Mouse (Mus musculus): ENCODE measurements around the gene Cox7a1. TPM values are rescaled to one million over a fixed set of nuclear protein-coding genes. Genes with fewer than 3 reads are reported as not detected.
A peak's percentile ranks its signal among the peaks of the same experiment; 100 is the strongest.

Gene Cox7a1
- polyA plus RNA-seq, 1 experiment from 2014 or later, result 163 TPM

- Histone ChIP-seq H3K4me3 (no peak overlapping the region), H3K4me1 (0 out of 2 replicates have a peak, but pooled peaks cover 4% of the 10 kb centered on the region), H3K27ac (no peak overlapping the region), H3K9me3 (no peaks in the 10 kb centered on the region), H3K36me3 (no peaks in the 10 kb centered on the region), H3K27me3 (ENCODE audit: insufficient read depth, poor library complexity, severe bottlenecking) (no peaks in the 10 kb centered on the region)
- no peak for DNase-seq (ENCODE audit: low spot score)
- 81% methylated on average over 3 of the region's 3 CpGs for WGBS
Measured at GRCm38 (mm10) chr7:30213881-30214280, 29.9 kb downstream of the Cox7a1 start.

- Histone ChIP-seq H3K27me3 (ENCODE audit: insufficient read depth, poor library complexity, severe bottlenecking) (no peaks in the 10 kb centered on the region), H3K9me3 (no peaks in the 10 kb centered on the region), H3K36me3 (no peaks in the 10 kb centered on the region), H3K4me3 (no peak overlapping the region), H3K4me1 (peaks cover 15% of the 10 kb centered on the region; the same call in 1 of the 2 replicates), H3K27ac (no peak overlapping the region)
- 92% methylated on average over 3 of the region's 3 CpGs for WGBS
- DNase-seq (ENCODE audit: low spot score), result no peak
Measured at GRCm38 (mm10) chr7:30215875-30216274, 31.9 kb downstream of the Cox7a1 start.

GRCm38 (mm10) chr7:30216723-30217151, 32.8 kb downstream of the Cox7a1 start:
- Histone ChIP-seq H3K9me3 (no peaks in the 10 kb centered on the region), H3K27me3 (ENCODE audit: insufficient read depth, poor library complexity, severe bottlenecking) (no peaks in the 10 kb centered on the region), H3K4me1 (peaks cover 15% of the 10 kb centered on the region; the same call in 1 of the 2 replicates), H3K27ac (peak overlapping the region; percentile 56; the same call in 1 of the 2 replicates), H3K36me3 (no peaks in the 10 kb centered on the region), H3K4me3 (peak overlapping the region; percentile 36)
- 2% methylated on average over 16 of the region's 16 CpGs for WGBS
- peak; percentile 95 for DNase-seq (ENCODE audit: low spot score)

GRCm38 (mm10) chr7:30217277-30217676, 33.3 kb downstream of the Cox7a1 start:
- 74% methylated on average over 2 of the region's 2 CpGs for WGBS

GRCm38 (mm10) chr7:30219293-30220007, 35.5 kb downstream of the Cox7a1 start:
- WGBS, result 3% methylated on average over 16 of the region's 16 CpGs
- Histone ChIP-seq H3K27me3 (ENCODE audit: insufficient read depth, poor library complexity, severe bottlenecking) (no peaks in the 10 kb centered on the region), H3K27ac (peak overlapping the region; percentile 89), H3K9me3 (no peaks in the 10 kb centered on the region; the same call in 1 of the 2 replicates), H3K4me1 (peaks cover 15% of the 10 kb centered on the region; the same call in 1 of the 2 replicates), H3K36me3 (peaks cover 23% of the 10 kb centered on the region), H3K4me3 (peak overlapping the region; percentile 67)
- DNase-seq (ENCODE audit: low spot score), result peak; percentile 83

More at GRCm38 (mm10) chr7:30217277-30217676, 33.3 kb downstream of the Cox7a1 start:
- Histone ChIP-seq H3K27ac (no peak overlapping the region), H3K9me3 (no peaks in the 10 kb centered on the region), H3K4me1 (peaks cover 15% of the 10 kb centered on the region; the same call in 1 of the 2 replicates), H3K36me3 (peaks cover 2% of the 10 kb centered on the region; the same call in 1 of the 2 replicates), H3K4me3 (no peak overlapping the region), H3K27me3 (ENCODE audit: insufficient read depth, poor library complexity, severe bottlenecking) (no peaks in the 10 kb centered on the region)
- DNase-seq (ENCODE audit: low spot score), result no peak

- Histone ChIP-seq H3K4me1 (peaks cover 15% of the 10 kb centered on the region; the same call in 1 of the 2 replicates), H3K9me3 (no peaks in the 10 kb centered on the region; the same call in 1 of the 2 replicates), H3K4me3 (peak overlapping the region; percentile 67), H3K27me3 (ENCODE audit: insufficient read depth, poor library complexity, severe bottlenecking) (no peaks in the 10 kb centered on the region), H3K27ac (peak overlapping the region; percentile 89), H3K36me3 (peaks cover 28% of the 10 kb centered on the region)
- WGBS, result 18% methylated on average over 11 of the region's 11 CpGs
- DNase-seq (ENCODE audit: low spot score), result no peak
Measured at GRCm38 (mm10) chr7:30220008-30220356, 36.0 kb downstream of the Cox7a1 start.

- Histone ChIP-seq H3K27ac (no peak overlapping the region), H3K4me1 (peaks cover 15% of the 10 kb centered on the region; the same call in 1 of the 2 replicates), H3K9me3 (no peaks in the 10 kb centered on the region; the same call in 1 of the 2 replicates), H3K36me3 (peaks cover 41% of the 10 kb centered on the region), H3K27me3 (ENCODE audit: insufficient read depth, poor library complexity, severe bottlenecking) (no peaks in the 10 kb centered on the region), H3K4me3 (no peak overlapping the region)
- WGBS, result 83% methylated on average over 3 of the region's 3 CpGs
- DNase-seq (ENCODE audit: low spot score), result no peak
Measured at GRCm38 (mm10) chr7:30221433-30221832, 37.5 kb downstream of the Cox7a1 start.

- Histone ChIP-seq H3K27ac (no peak overlapping the region), H3K36me3 (peaks cover 49% of the 10 kb centered on the region), H3K4me3 (no peak overlapping the region), H3K9me3 (no peaks in the 10 kb centered on the region; the same call in 1 of the 2 replicates), H3K4me1 (peaks cover 12% of the 10 kb centered on the region; the same call in 1 of the 2 replicates), H3K27me3 (ENCODE audit: insufficient read depth, poor library complexity, severe bottlenecking) (no peaks in the 10 kb centered on the region)
- 84% methylated on average over 5 of the region's 5 CpGs for WGBS
- no peak for DNase-seq (ENCODE audit: low spot score)
Measured at GRCm38 (mm10) chr7:30222205-30222604, 38.3 kb downstream of the Cox7a1 start.

GRCm38 (mm10) chr7:30224206-30224605, 40.3 kb downstream of the Cox7a1 start:
- Histone ChIP-seq H3K27ac (no peak overlapping the region), H3K27me3 (ENCODE audit: insufficient read depth, poor library complexity, severe bottlenecking) (no peaks in the 10 kb centered on the region), H3K4me3 (no peak overlapping the region), H3K36me3 (peaks cover 65% of the 10 kb centered on the region), H3K9me3 (no peaks in the 10 kb centered on the region; the same call in 1 of the 2 replicates), H3K4me1 (peaks cover 8% of the 10 kb centered on the region; the same call in 1 of the 2 replicates)
- WGBS, result 92% methylated on average over 12 of the region's 12 CpGs
- no peak for DNase-seq (ENCODE audit: low spot score)

GRCm38 (mm10) chr7:30231328-30231668, 47.4 kb downstream of the Cox7a1 start:
- under 1% methylated on average over 16 of the region's 16 CpGs for WGBS
- Histone ChIP-seq H3K4me1 (peaks cover 21% of the 10 kb centered on the region), H3K36me3 (peaks cover 53% of the 10 kb centered on the region), H3K4me3 (peak overlapping the region; percentile 80), H3K27ac (peak overlapping the region; percentile 91), H3K27me3 (ENCODE audit: insufficient read depth, poor library complexity, severe bottlenecking) (no peaks in the 10 kb centered on the region), H3K9me3 (no peaks in the 10 kb centered on the region)
- no peak for DNase-seq (ENCODE audit: low spot score)

- Histone ChIP-seq H3K36me3 (peaks cover 48% of the 10 kb centered on the region), H3K27ac (peak within 1 kb of the TSS; percentile 91), H3K27me3 (ENCODE audit: insufficient read depth, poor library complexity, severe bottlenecking) (no peaks in the 10 kb centered on the region), H3K9me3 (no peaks in the 10 kb centered on the region), H3K4me1 (peaks cover 21% of the 10 kb centered on the region), H3K4me3 (peak within 1 kb of the TSS; percentile 80)
- under 1% methylated on average over 67 of the region's 67 CpGs for WGBS
- peak; percentile 99 for DNase-seq (ENCODE audit: low spot score)
Measured at GRCm38 (mm10) chr7:30231669-30232454, 47.9 kb downstream of the Cox7a1 start, which contains the start of the genes Polr2i and Tbcb. Gene Polr2i, plus strand, starts transcription at chr7:30231948. Gene Tbcb, minus strand, starts transcription at chr7:30232272.

- Histone ChIP-seq H3K36me3 (peaks cover 39% of the 10 kb centered on the region), H3K27me3 (ENCODE audit: insufficient read depth, poor library complexity, severe bottlenecking) (no peaks in the 10 kb centered on the region), H3K4me1 (peaks cover 21% of the 10 kb centered on the region), H3K27ac (peak overlapping the region; percentile 91), H3K4me3 (peak overlapping the region; percentile 80), H3K9me3 (no peaks in the 10 kb centered on the region)
- peak; percentile 87 for DNase-seq (ENCODE audit: low spot score)
- 4% methylated on average over 24 of the region's 24 CpGs for WGBS
Measured at GRCm38 (mm10) chr7:30232631-30233148, 48.7 kb downstream of the Cox7a1 start.
